Comparison of ENCODE assay signal across 26 mouse cellular contexts in the genomic region with DNA sequence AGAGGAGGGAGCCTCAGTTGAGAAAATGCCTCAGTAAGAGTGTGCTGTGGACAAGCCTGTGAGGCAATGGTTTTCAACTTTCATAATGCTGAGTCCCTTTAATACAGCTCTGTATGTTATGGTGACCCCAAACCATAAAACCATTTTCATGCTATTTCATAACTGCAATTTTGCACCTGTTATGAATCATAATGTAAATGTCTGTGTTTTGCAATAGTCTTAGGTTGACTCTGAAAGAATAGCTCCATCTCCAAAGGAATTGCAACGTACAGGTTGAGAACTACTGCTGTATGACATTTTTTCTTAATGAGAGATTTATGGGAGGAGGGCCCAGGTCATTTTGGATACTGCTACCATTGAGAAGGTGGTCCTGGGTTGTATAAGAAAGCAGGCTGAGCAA. TPM values are rescaled to one million over a fixed set of nuclear protein-coding genes. Genes with fewer than 3 reads are reported as not detected.
"Had no signal": no experiment of that assay in that cellular context is flagged by ENCODE, and none has a peak within 500 bp of the region (broad histone marks: within the 10 kb centered on the region; RNA-seq: fewer than 3 reads in every experiment).

No protein-coding gene starts in this region.

- H3K9me3 ChIP-seq: liver, embryonic 13.5 days; midbrain, embryonic 12.5 days; midbrain, embryonic 15.5 days; neural tube, embryonic 13.5 days had no signal

- H3K27me3 ChIP-seq: liver, embryonic 13.5 days; midbrain, embryonic 12.5 days; midbrain, embryonic 15.5 days; neural tube, embryonic 13.5 days had no signal

- ATAC-seq: midbrain, embryonic 15.5 days had no signal

- H3K4me3 ChIP-seq: layer of hippocampus, adult 2 months; left cerebral cortex, adult 2 months; liver, embryonic 13.5 days; midbrain, embryonic 12.5 days; midbrain, embryonic 15.5 days; neural tube, embryonic 13.5 days had no signal

- H3K9ac ChIP-seq: liver, embryonic 13.5 days; midbrain, embryonic 12.5 days; midbrain, embryonic 15.5 days; neural tube, embryonic 13.5 days had no signal

- DNase-seq: kidney, postnatal 25 days; layer of hippocampus, postnatal 36 days; liver, embryonic 13.5 days; lung, adult 2 months; lung, postnatal 14 days; lung, postnatal 4 days; thymus, adult 18-20 months; thymus, postnatal 36 days had no signal

- H3K36me3 ChIP-seq: liver, embryonic 13.5 days; midbrain, embryonic 12.5 days; midbrain, embryonic 15.5 days; neural tube, embryonic 13.5 days had no signal

- H3K4me2 ChIP-seq: liver, embryonic 13.5 days; midbrain, embryonic 12.5 days; midbrain, embryonic 15.5 days; neural tube, embryonic 13.5 days had no signal

- H3K27ac ChIP-seq: kidney, postnatal 0 days; layer of hippocampus, adult 2 months; left cerebral cortex, adult 2 months; liver, embryonic 13.5 days; midbrain, embryonic 12.5 days; midbrain, embryonic 15.5 days; neural tube, embryonic 13.5 days had no signal

- H3K4me1 ChIP-seq: liver, embryonic 13.5 days; midbrain, embryonic 12.5 days; midbrain, embryonic 15.5 days; neural tube, embryonic 13.5 days had no signal

RNA-seq across cellular contexts. Expression of gene Tnni3k, which starts 2.0 kb away (rescaled TPM):
- total RNA-seq: liver, adult 2 months; megakaryocyte progenitor cell, adult 5-6 weeks; megakaryocyte-erythroid progenitor cell, adult 5-6 weeks; neutrophil, adult 5-6 weeks had no signal
- polyA plus RNA-seq: kidney, postnatal 0 days; limb, embryonic 11.5 days; liver, adult 2 months; liver, embryonic 13.5 days; liver, embryonic 16.5 days; midbrain, embryonic 12.5 days; neural tube, embryonic 13.5 days; spleen, adult 2 months; stomach, embryonic 16.5 days; testis, adult 2 months; urinary bladder, adult 2 months had no signal

RNA-seq across cellular contexts. Expression of gene Lrriq3, which starts 40.0 kb away (rescaled TPM):
- total RNA-seq: megakaryocyte progenitor cell, adult 5-6 weeks; megakaryocyte-erythroid progenitor cell, adult 5-6 weeks had no signal
- polyA plus RNA-seq: large intestine, adult 2 months; small intestine, adult 2 months had no signal
